8 mouse cellular contexts compared by ENCODE assay signal in the genomic region with DNA sequence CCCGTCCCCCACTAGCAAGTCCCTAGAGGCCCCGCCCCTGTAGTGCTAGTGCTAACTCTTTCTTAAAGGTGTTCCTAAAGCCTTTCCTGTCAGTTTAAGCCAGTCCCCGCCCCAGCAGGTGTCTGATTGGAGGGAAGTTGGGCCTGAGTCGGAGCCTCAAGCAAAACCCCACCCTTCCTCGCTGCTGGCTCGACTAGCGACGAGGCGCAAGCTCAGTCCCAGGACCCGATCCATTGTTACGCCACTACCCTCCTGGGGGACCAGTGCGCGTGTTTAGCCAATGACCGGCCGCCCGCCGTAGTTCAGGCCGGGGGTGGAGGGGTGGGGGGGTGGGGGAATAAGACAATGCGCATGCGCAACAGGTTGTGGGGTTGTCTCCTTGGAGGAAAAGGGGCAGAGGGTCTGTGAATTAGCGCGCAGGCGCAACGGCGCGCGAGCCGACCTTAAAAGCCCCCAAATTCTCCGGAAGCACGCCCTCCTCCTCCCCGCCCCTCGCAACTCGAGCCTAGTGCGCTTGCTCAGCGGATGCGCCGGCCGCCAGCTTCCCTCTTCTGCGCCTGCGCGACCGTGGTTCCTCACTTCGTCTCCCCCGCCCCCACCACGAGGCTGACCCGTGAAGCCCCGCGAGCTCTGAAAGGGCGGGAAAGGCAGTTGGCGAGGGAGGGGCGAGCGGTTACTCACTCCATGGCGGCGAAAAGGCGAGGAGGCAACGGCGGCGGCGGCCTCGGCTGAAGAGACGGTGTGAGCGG. TPM values are rescaled to one million over a fixed set of nuclear protein-coding genes. Genes with fewer than 3 reads are reported as not detected.
DNase-seq lines count a peak whose midpoint lies in the region; ATAC-seq and TF ChIP-seq lines count a peak whose summit lies in the region.

A gene (plus strand): TSS at position 368 of the 749 bp plus-strand sequence.
A gene (plus strand): TSS at position 667 of the 749 bp plus-strand sequence.

- H3K4me1 ChIP-seq in bone marrow, adult 2 months (ENCODE audit: control insufficient read depth, insufficient read depth, low read length), result peaks cover 8% of the 10 kb centered on the region
- H3K4me1 ChIP-seq in embryonic facial prominence, embryonic 15.5 days, result peaks cover 47% of the 10 kb centered on the region
- H3K4me1 ChIP-seq in limb, embryonic 14.5 days (ENCODE audit: control insufficient read depth, insufficient read depth, low read length), result peaks cover 29% of the 10 kb centered on the region
- H3K4me1 ChIP-seq in midbrain, postnatal 0 days (ENCODE audit: insufficient read depth, low read length), result peaks cover 18% of the 10 kb centered on the region

- H3K27me3 ChIP-seq in embryonic facial prominence, embryonic 15.5 days, result no peaks in the 10 kb centered on the region
- no peaks in the 10 kb centered on the region for H3K27me3 ChIP-seq in limb, embryonic 14.5 days (ENCODE audit: control insufficient read depth, insufficient read depth, low read length)
- no peaks in the 10 kb centered on the region for H3K27me3 ChIP-seq in midbrain, postnatal 0 days (ENCODE audit: insufficient read depth, low read length)

- H3K9ac ChIP-seq in embryonic facial prominence, embryonic 15.5 days, result peak within 1 kb of the TSS; percentile 86
- H3K9ac ChIP-seq in limb, embryonic 14.5 days (ENCODE audit: low read depth, low read length, severe bottlenecking), result peak within 1 kb of the TSS; percentile 98
- H3K9ac ChIP-seq in midbrain, postnatal 0 days (replicated peaks; ENCODE audit: low read length, poor library complexity, severe bottlenecking), result peak within 1 kb of the TSS; percentile 86

- H3K4me2 ChIP-seq in embryonic facial prominence, embryonic 15.5 days (replicated peaks), result peak within 1 kb of the TSS; percentile 71
- peak within 1 kb of the TSS; percentile 74 for H3K4me2 ChIP-seq in limb, embryonic 14.5 days (replicated peaks; ENCODE audit: low read depth, low read length, severe bottlenecking)
- H3K4me2 ChIP-seq in midbrain, postnatal 0 days (ENCODE audit: low read depth, low read length, poor library complexity, severe bottlenecking), result peak within 1 kb of the TSS; percentile 79

- TF ChIP-seq POLR2A in bone marrow, adult 2 months (IDR thresholded peaks at IDR 0.05; ENCODE audit: borderline replicate concordance, control insufficient read depth, low read depth, low read length), result peak; percentile 85
- TF ChIP-seq POLR2A in limb, embryonic 14.5 days (IDR thresholded peaks at IDR 0.05; ENCODE audit: borderline replicate concordance, extremely low read depth, insufficient read depth, insufficient read length), result peak; percentile 60; the same call in 1 of the 2 replicates

- H3K36me3 ChIP-seq in embryonic facial prominence, embryonic 15.5 days, result peaks cover 24% of the 10 kb centered on the region
- H3K36me3 ChIP-seq in limb, embryonic 14.5 days (ENCODE audit: control insufficient read depth, insufficient read depth, low read length), result peaks cover 21% of the 10 kb centered on the region; the same call in 1 of the 2 replicates
- H3K36me3 ChIP-seq in midbrain, postnatal 0 days (ENCODE audit: insufficient read depth, low read length), result no peaks in the 10 kb centered on the region

- H3K27ac ChIP-seq in bone marrow, adult 2 months (ENCODE audit: control insufficient read depth, insufficient read depth, low read depth, low read length, poor library complexity), result peak within 1 kb of the TSS; percentile 76
- peak within 1 kb of the TSS; percentile 99 for H3K27ac ChIP-seq in embryonic facial prominence, embryonic 15.5 days (replicated peaks)
- H3K27ac ChIP-seq in limb, embryonic 14.5 days (replicated peaks; ENCODE audit: low read depth, low read length), result peak within 1 kb of the TSS; percentile 95
- H3K27ac ChIP-seq in midbrain, postnatal 0 days (ENCODE audit: low read depth, low read length), result peak within 1 kb of the TSS; percentile 87

- no peaks in the 10 kb centered on the region for H3K9me3 ChIP-seq in embryonic facial prominence, embryonic 15.5 days (replicated peaks)
- no peaks in the 10 kb centered on the region for H3K9me3 ChIP-seq in limb, embryonic 14.5 days (ENCODE audit: control insufficient read depth, low read length)
- no peaks in the 10 kb centered on the region for H3K9me3 ChIP-seq in midbrain, postnatal 0 days (ENCODE audit: low read length)

- ATAC-seq in embryonic facial prominence, embryonic 15.5 days (ENCODE audit: insufficient number of reproducible peaks, low FRiP score, low TSS enrichment, low read depth), result peak; percentile 93
- peak; percentile 94 for ATAC-seq in limb, embryonic 14.5 days (ENCODE audit: low FRiP score, low read depth)
- ATAC-seq in midbrain, postnatal 0 days (ENCODE audit: low FRiP score), result peak; percentile 90

- peak within 1 kb of the TSS; percentile 89 for H3K4me3 ChIP-seq in bone marrow, adult 2 months (replicated peaks; ENCODE audit: control insufficient read depth, low read depth, low read length)
- peak within 1 kb of the TSS; percentile 87 for H3K4me3 ChIP-seq in embryonic facial prominence, embryonic 15.5 days (replicated peaks)
- peak within 1 kb of the TSS; percentile 87 for H3K4me3 ChIP-seq in limb, embryonic 14.5 days (replicated peaks; ENCODE audit: low read length)
- peak within 1 kb of the TSS; percentile 78 for H3K4me3 ChIP-seq in midbrain, postnatal 0 days (ENCODE audit: low read depth, low read length)

- WGBS in bone marrow, adult 2 months, result under 1% methylated on average over 62 of the region's 62 CpGs
- WGBS in embryonic facial prominence, embryonic 15.5 days, result under 1% methylated on average over 62 of the region's 62 CpGs
- 0% methylated on average over 52 of the region's 62 CpGs for WGBS in limb, embryonic 14.5 days
- under 1% methylated on average over 58 of the region's 62 CpGs for WGBS in midbrain, postnatal 0 days

- DNase-seq in 416B (ENCODE audit: low read depth), result peak; percentile 100
- peak; percentile 98 for DNase-seq in heart, adult 8-10 months (ENCODE audit: low spot score)
- peak; percentile 99 for DNase-seq in kidney, adult 9 months
- peak; percentile 99 for DNase-seq in limb, embryonic 14.5 days (ENCODE audit: low spot score)
- DNase-seq in midbrain, postnatal 0 days (ENCODE audit: low spot score), result peak; percentile 99
- DNase-seq in spleen, postnatal 14 days (ENCODE audit: low spot score in 2 of 2), result peak; percentile 96 to 98

- no peak for TF ChIP-seq CTCF in bone marrow, adult 2 months (IDR thresholded peaks at IDR 0.05; ENCODE audit: control insufficient read depth, insufficient read depth, low read length)
- TF ChIP-seq CTCF in midbrain, postnatal 0 days (IDR thresholded peaks at IDR 0.05), result no peak; the same call in 1 of the 2 replicates

RNA-seq across cellular contexts. Expression of the first gene that starts in this region (rescaled TPM):
- polyA plus RNA-seq in bone marrow, adult 2 months (2011; ENCODE audit: insufficient read depth, insufficient read length, low replicate concordance, missing spikeins), result 24.0 and 44.7 TPM in 2 replicates
- polyA plus RNA-seq in embryonic facial prominence, embryonic 15.5 days (2015; fragmentation: Nextera tagmentation; extraction: Ambion mirVana), result 83.9 and 84.0 TPM in 2 replicates
- 10 to 100 TPM; 18.7 to 32.3 (median 24.4) TPM for total RNA-seq in heart, adult 8-10 months (2022)
- polyA plus RNA-seq in limb, embryonic 14.5 days (2012; rRNA removed), result 92.5 and 133 TPM in 2 replicates
- 53.0 and 53.9 TPM in 2 replicates for polyA plus RNA-seq in limb, embryonic 14.5 days (2014; fragmentation: Nextera tagmentation; extraction: Ambion mirVana)
- total RNA-seq in midbrain, postnatal 0 days (2014; rRNA removed), result 51.4 and 65.9 TPM in 2 replicates
- 45.8 and 46.9 TPM in 2 replicates for polyA plus RNA-seq in midbrain, postnatal 0 days (2015; fragmentation: Nextera tagmentation; extraction: Ambion mirVana)

RNA-seq across cellular contexts. Expression of the second gene that starts in this region (rescaled TPM):
- polyA plus RNA-seq in bone marrow, adult 2 months (2011; ENCODE audit: insufficient read depth, insufficient read length, low replicate concordance, missing spikeins), result 4.2 and 24.8 TPM in 2 replicates
- 0.88 and 1.6 TPM in 2 replicates for polyA plus RNA-seq in embryonic facial prominence, embryonic 15.5 days (2015; fragmentation: Nextera tagmentation; extraction: Ambion mirVana)
- total RNA-seq in heart, adult 8-10 months (2022), result 1 to 10 TPM in 2 of 4 experiments, under 1 TPM in 2; 0.35 to 1.2 (median 0.88) TPM
- polyA plus RNA-seq in limb, embryonic 14.5 days (2012; rRNA removed), result 0.87 and 1.0 TPM in 2 replicates
- polyA plus RNA-seq in limb, embryonic 14.5 days (2014; fragmentation: Nextera tagmentation; extraction: Ambion mirVana), result 1.6 and 2.5 TPM in 2 replicates
- not detected in 2 replicates for total RNA-seq in midbrain, postnatal 0 days (2014; rRNA removed)
- polyA plus RNA-seq in midbrain, postnatal 0 days (2015; fragmentation: Nextera tagmentation; extraction: Ambion mirVana), result 0.62 and 1.1 TPM in 2 replicates

Comparison
In these comparisons a context has a peak if more than half of its experiments do, and no peak if none do; other contexts are left out.
1. Peak in every context shown above with its lines: DNase-seq, ATAC-seq, H3K4me3 ChIP-seq and H3K27ac ChIP-seq.